Mouse (Mus musculus) hematopoietic stem cell, adult 5-6 weeks (primary cell): ENCODE measurements around the gene Xrcc4. TPM values are rescaled to one million over a fixed set of nuclear protein-coding genes. Genes with fewer than 3 reads are reported as not detected.
A peak's percentile ranks its signal among the peaks of the same experiment; 100 is the strongest.
"Not testable (repeated sequence)": the region's sequence is repeated elsewhere in the genome, so short reads cannot be mapped to it uniquely, and the experiment has no call there.

Experiments used
- ATAC-seq, 2 experiments: fragments of 125-278 bp in 1 of 2; replicated peaks in 1 of 2; 2 replicates each; pipeline ENCODE4 v1.8.0; 2016 to 2017; ENCODE audit warnings: inconsistent platforms in 2 of 2, mild to moderate bottlenecking in 2 of 2, moderate number of reproducible peaks in 2 of 2, low read depth in 1 of 2, moderate TSS enrichment in 1 of 2; ENCODE audit not compliant: low FRiP score in 2 of 2, poor library complexity in 2 of 2, severe bottlenecking in 2 of 2, insufficient read depth in 1 of 2, low TSS enrichment in 1 of 2
- total RNA-seq: library from RNA; stranded (forward); fragments of 172-1452, 232-1000 nt; gene quantifications from 2 replicates; pipeline ENCODE4 v1.2.3, GENCODE M21; 2017

Xrcc4 gene
- 38.2 and 48.4 TPM in 2 replicates for total RNA-seq

DNA sequence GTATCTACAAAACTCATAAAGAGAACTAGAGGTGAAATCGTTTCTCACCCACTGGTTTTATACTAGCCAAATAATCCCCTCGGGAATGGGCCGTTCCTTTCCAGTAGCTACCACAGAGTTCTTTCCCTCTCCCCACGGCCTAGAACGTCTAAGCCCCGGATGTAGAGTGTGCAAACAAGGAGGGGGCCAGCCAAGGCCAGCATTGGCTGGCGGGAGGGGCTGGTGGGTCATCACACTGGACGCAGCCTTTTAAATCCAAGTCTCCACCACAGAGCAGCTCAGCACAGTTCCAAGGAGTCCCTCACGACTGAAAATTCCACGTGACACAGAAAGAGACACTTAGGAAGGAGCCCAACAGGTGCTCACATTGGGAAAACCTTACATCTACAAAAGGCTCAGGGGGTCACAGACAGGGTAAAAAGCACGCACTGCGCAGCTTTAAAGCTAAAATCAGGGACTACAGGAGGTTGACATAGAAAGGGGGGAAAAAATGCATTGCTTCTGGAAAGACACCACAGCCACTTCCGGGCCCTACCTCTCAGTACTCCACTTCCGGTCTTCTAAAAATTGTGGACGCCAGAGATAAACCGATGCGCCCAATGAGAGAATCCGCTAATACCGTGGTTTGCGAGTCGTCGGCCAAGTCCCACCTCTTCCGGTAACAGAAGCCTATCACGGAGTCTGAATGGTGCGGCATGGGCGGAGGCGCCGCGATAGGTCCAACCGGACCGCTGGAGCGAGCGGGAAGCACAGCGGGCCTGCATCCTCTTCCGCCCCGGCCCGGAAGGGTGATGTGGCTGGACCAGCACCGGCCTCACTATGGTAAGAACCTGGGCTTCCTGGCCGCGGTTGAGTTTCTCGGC lies at the start of gene Xrcc4, which contains the start of gene Tmem167:
TSS of gene Xrcc4 (minus strand) at position 647 of the 863 bp plus-strand sequence.
TSS of gene Tmem167 (plus strand) at position 162 of the 863 bp plus-strand sequence.
- ATAC-seq, result peak; percentile 100

DNA sequence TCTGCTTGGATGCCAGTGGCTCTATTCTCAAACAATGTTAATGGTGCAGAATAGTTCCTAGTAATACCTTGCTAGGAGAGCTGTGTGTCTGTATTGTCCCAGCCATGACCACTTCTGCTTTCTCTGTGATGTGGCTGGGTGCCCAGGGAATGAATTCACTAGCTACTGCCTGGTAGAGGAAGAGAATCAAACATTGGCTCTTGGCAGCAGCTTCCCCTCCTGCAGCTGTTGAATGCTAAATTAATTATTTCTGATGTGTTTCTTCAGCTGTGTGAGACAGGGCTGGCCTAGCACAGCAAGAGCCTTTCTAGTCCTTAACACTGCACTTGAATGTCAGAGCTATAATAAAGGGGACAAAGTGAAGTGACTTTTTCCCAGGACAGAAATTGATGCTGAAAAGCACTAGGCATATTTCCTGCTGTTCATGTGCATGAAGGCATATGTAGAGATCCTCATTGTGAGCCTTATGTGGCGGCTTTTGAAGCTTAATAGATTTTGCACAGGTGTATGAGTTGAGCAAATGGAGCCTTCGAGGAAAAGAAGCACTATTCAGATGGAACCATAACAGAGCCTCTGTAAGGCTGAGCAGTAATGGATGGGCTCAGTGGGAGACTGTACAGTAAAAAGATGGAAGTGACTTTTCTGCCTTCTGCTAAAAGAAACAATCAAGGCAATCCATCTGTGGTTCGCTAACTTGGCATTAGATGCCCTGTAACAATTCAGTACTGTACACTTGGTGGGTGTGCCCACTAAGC lies 46.9 kb upstream of the Xrcc4 start:
- ATAC-seq, result peak; percentile 100

DNA sequence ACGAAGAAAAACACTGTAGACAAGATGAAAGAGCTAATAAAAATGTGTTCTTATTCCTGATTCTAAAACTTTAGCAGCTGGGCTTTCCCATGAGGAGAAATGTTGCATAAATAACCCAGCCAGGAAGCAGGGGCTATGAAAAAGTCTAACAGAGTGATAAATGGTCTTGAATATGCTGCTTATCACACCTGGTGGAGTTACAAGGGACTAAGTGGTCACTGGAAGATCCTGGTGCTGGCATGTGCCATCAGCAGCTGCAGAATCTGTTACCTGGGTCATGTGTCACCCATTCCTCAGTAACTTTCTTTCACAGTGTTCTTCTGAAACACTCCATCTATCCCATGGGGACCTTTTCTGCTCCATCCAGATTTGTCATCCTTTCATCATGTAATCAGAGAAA lies 22.3 kb upstream of the Xrcc4 start:
- ATAC-seq, result no peak

DNA sequence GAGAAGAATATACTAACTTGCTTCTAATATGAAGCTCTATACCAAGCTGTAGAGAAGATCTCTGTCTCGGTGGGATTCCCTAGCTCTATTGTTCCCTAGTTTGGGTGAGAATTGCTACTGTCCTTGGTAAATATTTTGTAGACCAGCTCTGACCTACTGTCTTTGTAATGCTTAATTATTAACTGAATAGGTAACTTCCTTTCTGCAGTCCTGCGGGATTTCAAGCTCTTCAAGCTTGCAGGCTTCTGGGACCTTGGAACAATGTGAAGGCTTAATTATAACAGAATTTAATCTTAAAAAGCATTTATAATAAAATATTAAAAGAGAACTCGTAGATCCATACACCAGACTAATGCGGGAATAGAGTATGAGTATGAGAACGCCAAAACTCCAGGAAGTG lies 19.3 kb upstream of the Xrcc4 start:
- ATAC-seq, result not testable (repeated sequence)

DNA sequence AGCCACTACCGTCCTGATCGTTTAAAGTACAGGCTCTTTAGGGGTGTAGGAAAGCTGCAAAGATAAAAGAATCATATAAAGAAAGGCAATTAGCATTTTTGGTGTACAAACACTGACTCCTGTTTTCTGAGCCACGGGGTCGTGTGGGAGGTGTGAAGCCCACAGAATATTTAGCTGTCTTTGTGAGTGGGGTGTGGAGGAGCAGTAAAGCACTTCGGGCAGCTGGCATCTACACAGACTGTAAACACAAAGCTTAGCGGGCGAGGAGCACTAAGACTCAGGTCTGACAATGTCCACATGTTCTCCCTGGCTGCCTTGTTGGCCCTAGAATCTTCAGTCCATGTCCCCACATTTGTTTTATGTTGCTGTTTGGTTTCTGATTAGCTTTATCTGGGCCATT lies 16.7 kb upstream of the Xrcc4 start:
- no peak for ATAC-seq

DNA sequence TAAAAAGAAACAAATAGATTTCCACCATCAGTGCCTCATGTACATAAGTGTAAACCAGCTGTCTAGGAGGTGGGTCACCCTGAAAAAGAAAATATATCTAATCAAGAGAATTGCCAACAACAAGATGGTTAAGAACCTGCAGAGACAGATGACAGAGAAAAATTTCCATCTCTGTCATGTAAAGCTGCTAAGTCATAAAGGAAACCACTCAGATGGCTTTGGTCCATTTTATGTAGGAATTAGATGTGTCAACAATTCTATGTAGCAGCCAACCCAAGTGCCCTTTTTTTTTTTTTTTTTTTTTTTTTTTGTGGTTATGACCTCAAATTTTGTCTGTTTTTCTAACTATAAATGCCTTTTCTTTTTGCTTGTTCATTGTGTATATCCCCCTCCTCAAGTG lies 12.1 kb upstream of the Xrcc4 start:
- peak; percentile 51 to 86; a peak in 3 of 4 replicates for ATAC-seq

DNA sequence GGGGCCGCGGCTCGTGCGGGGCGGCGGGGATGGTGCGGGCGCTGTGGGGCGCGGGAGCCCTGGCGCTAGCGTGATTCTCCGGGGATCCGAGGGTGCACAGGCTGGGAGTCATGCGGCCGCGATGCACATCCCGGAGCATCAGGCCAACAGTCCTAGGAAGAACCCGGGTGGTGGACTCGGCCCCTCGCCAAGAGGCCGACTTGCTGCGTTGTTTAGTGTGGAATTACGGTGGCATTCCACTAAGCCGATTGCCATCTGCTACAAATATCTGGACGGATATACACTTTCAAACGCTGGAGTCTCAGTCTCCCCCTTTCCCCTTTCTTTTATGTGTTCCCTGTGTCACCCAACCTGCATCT lies 396 bp upstream of the Xrcc4 start:
- no peak for ATAC-seq

DNA sequence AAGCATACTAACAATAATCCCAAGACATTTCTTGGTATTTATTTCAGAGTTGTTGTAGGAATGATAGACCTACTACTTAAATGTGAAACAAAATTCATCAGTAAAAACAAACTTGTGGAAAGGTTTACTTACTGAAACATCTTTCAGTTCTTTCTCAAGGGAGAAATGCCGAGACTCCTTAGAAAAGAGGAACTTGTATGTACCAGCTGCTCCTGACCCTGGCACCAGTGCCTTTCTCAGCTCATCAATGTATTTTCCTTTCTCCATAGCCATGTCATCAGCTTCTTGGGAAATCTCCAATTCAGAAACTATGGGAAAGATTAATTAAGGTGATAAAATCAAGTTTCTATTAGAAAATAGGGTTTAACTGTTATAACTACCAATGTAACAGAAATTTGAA lies 27.5 kb downstream of the Xrcc4 start:
- ATAC-seq, result 0 out of 4 replicates have a peak, but pooled peaks of 1 of the 2 experiments have one; percentile 37

DNA sequence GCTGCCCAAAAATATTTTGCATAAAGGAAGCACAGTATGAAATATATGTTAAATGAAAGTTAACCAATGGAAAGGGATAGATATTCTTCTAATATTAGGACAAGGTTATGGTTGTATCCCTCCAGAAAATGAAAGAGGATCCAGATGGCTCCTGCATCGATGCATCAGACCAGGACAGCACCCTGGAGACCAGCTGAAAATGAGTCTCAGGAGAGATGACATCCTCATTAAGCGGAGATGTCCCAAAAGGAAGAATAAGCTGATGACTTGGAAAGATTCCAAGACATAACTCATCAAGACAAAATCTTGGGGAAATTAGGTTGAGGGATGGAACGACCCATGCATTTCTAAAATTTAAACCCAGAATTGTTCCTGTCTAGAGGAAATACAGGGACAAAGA lies 37.0 kb downstream of the Xrcc4 start:
- ATAC-seq, result no peak

DNA sequence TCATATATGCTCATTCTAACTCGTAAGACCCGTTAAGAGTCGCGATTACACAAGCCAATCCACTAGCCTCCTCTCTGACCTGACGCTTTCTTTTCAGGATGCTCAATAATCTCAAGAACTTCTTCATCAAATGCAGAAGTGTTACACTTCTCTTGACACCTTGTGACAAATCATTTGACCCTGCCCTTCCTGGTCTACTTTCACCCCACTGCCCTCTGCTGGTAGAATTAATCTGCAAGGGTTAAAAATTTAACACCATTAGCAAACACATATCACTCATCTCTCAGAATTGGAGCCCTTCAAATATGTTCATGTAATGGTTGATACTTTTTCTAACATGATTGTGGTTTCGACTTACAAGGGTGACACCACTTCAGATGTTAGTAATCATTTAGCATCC lies 37.7 kb downstream of the Xrcc4 start:
- ATAC-seq, result peak in 1 of 2 experiments; percentile 32; a peak in 1 of 4 replicates

DNA sequence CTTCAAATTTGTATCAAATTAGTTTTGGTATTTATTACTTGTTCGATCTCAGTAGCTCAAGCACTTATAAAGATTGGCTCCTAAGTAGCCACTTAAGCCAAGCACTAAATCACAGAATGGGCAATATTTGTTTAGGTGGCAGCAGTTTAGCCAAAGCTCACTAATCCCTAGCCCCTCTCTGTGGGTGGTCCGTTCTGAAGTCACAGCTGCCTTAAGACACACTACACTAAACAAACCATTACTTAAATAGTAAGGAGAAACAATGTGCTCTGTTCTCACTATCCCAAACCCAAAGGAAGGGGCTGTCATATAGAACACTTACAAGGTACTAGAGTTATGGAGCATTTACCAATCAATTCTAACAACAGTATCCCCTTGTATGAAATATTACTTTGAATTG lies 49.8 kb downstream of the Xrcc4 start:
- no peak for ATAC-seq

DNA sequence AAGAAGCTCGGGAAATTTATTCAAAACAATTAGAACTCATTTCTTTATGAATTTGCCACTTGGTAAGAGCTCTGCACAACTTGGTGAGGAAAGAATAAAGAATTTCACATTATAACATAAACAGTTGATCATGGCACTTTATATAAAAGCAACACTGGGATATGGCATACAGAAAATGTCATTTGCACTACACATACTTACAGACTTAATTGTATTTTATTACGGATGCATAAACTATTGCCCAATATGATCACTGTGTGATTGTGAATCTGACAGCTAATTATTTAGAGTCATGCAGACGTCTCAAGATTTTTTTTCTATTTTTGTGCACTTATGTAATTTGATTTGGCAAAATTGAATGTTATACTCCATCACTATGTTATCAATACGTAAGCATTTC lies 56.4 kb downstream of the Xrcc4 start:
- ATAC-seq, result no peak

DNA sequence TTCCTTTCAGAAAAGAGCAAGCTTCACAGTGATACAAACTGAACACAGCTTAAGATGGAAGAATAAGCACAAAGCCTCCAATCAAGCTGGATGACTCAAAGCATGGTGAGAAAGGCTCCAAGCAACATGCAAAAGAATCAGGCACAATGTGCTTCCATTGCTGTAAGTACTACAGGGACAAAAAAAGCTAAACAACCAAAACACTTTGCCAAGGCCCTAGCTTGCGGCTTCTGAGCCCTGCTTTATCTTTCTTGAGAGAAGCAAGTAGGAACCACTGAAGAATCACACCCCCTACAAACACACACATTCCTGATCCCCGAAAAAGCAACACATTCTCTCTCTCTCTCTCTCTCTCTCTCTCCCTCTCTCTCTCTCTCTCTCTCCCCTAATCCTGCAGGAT lies 56.9 kb downstream of the Xrcc4 start:
- ATAC-seq, result no peak

DNA sequence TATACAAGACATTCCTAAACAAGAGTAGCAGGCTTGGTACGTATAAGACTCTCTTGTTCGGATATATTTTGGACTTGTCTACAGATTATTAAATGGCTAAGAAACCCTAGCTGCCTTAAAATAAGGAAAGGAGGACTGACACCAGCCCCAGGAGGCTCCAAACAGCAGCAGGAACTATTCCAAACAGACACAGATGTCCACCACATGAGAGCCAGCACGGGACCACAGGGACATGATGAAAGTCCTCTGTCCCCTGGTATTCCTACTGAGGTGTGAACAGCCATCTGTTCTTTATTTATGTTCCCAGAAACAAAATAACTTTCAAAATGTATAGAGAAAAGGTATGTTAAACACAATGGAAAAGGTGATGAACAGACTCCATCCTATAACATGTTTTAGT lies 58.5 kb downstream of the Xrcc4 start:
- ATAC-seq, result no peak

DNA sequence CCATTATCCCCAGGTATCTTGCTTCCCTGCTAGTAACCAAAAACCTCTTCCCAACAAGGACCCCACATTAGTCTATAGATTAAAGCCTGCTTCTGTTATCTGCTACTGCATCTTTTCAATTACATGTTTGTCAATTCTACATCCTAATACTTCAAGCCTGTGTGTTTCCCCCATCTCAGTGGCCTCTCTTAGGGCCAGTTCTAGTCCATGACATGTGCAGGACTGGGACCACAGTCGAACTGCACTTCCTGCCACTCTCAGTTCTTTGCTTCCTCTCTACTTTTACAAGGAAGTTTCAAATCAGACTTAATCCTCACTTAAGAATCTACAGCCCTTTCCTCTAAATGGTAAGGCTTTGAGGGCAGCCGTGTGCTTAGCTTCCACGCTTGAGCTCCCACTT lies 76.8 kb downstream of the Xrcc4 start:
- ATAC-seq, result peak; percentile 27 to 36; a peak in 1 of 4 replicates

DNA sequence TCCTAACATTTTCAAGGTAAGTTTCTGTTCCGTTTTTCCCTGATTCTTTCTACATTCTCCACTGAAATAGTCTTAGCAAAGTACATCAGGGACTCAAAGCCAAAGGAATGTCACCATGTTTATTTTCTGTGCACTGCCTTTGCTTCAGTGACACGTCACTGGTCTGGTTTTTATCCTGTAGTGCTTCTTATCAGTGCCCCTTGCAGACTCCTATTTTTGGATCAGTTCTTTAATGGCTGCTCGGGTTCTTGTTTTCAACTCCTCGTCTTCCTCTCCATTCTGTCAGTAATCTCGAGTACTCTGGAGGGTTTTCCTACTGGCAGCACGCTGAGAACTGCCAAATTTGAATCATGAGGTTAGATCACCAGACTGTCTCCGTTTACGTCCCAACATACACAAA lies 77.2 kb downstream of the Xrcc4 start:
- ATAC-seq, result no peak

DNA sequence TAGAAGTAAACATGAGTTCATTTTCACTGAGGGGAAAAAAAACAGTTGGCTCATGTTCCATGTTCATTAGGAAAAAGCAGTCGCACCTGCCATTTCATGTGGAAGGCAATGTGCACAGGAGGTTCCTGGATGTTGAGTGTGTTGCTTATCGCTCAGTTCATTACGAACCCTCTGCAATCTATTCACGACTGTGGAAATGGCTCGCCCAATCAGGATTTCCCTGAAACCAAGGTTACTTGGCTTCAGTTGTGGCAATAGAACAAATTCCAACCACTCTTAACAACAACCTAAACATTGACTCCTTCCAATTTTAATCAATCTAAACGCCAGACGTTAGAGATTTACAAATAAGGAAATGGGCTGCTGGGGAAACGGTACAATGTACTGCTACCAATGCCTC lies 78.3 kb downstream of the Xrcc4 start:
- ATAC-seq, result no peak

DNA sequence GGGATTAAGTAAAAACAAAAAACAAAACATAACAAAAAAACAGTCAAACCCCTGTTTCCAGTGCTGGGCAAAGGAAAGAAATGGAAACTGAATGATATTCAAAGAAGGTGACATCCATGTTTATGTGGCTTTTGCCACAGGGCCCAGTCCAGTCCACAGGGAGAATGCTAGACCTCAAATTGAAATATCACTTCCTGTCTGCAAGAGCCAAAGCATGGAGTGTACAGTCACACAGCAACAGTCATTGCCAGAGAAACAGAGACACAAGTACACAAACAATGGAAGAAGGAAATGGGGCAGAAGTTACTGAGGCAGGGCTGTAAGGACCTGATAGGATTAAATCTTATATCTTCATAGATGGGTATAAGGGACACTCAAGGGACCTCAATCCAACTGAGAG lies 79.6 kb downstream of the Xrcc4 start:
- peak; percentile 71 to 85 for ATAC-seq
